Mouse (Mus musculus) E14TG2a.4 (cell line): ENCODE data around the gene Tmem201.

Experiments
- CTCF ChIP-seq: conservative IDR thresholded peaks from 2 replicates; pipeline ENCODE4 v1.5.1; 2014; ENCODE audit warnings: low read length
- NANOG ChIP-seq: IDR thresholded peaks from 2 replicates; pipeline ENCODE4 v1.6.1; 2014; ENCODE audit warnings: borderline replicate concordance, low read length, mixed read lengths
- POU5F1 ChIP-seq: IDR thresholded peaks from 2 replicates; pipeline ENCODE4 v1.6.1; 2014; ENCODE audit warnings: low read length, borderline replicate concordance

DNA sequence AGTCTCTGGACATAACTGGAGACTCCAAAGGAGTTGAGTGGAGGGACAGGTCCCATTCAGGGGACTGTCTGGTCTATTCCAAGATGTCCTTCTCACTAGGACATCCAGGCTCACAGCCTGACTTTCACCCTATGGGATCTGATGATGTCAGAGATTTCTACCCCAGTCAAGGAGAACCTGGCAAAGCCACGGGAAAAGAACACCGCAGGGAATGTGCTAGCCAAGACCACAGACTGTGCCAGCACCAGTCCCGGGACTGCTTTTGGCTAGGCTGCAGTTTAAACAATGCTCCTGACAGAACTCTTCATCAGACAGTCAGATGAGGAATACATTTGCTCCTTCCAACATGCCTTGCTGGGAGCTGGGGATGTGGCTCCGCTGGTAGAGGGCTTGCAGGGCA is 37.9 kb downstream of the Tmem201 start:
- TF ChIP-seq CTCF, result no peak
- no peak for TF ChIP-seq NANOG
- no peak for TF ChIP-seq POU5F1
